ENCODE assay signal across 22 mouse cellular contexts in genomic region chr7:75550791-75551336, GRCm38 (mm10).
DNase-seq lines count a peak whose midpoint lies in the region; ATAC-seq and TF ChIP-seq lines count a peak whose summit lies in the region.
"Had no signal": no experiment of that assay in that cellular context is flagged by ENCODE, and none has a peak within 500 bp of the region (broad histone marks: within the 10 kb centered on the region; RNA-seq: fewer than 3 reads in every experiment).

No protein-coding gene starts in this region.

- ATAC-seq in heart, postnatal 0 days (ENCODE audit: insufficient read depth, low read depth): no peak
- ATAC-seq in lung, postnatal 0 days: no peak
- peak; percentile 48 for ATAC-seq in megakaryocyte progenitor cell, adult 5-6 weeks (replicated peaks; ENCODE audit: poor library complexity)
- ATAC-seq: CD4-positive, CD25-positive, alpha-beta regulatory T cell, adult 4 months; forebrain, embryonic 14.5 days; hindbrain, postnatal 0 days had no signal

- peak overlapping the region; percentile 78 for H3K27ac ChIP-seq in gastrocnemius, adult 2 months
- peak overlapping the region; percentile 50 for H3K27ac ChIP-seq in heart, postnatal 0 days (ENCODE audit: low read depth)
- peak overlapping the region; percentile 45 for H3K27ac ChIP-seq in lung, postnatal 0 days (ENCODE audit: low read length)
- H3K27ac ChIP-seq: embryonic facial prominence, embryonic 15.5 days; forebrain, embryonic 10.5 days; heart, embryonic 10.5 days; hindbrain, embryonic 13.5 days; hindbrain, postnatal 0 days had no signal

- H3K9ac ChIP-seq in heart, postnatal 0 days (replicated peaks; ENCODE audit: low read depth, low read length): no peak overlapping the region
- H3K9ac ChIP-seq in lung, postnatal 0 days (replicated peaks; ENCODE audit: low read depth): no peak overlapping the region
- H3K9ac ChIP-seq: embryonic facial prominence, embryonic 15.5 days; hindbrain, embryonic 13.5 days had no signal

- TF ChIP-seq CTCF in gastrocnemius, adult 2 months (IDR thresholded peaks at IDR 0.05): no peak
- no peak for TF ChIP-seq CTCF in heart, postnatal 0 days (IDR thresholded peaks at IDR 0.05; ENCODE audit: low read depth)
- no peak for TF ChIP-seq CTCF in lung, postnatal 0 days (IDR thresholded peaks at IDR 0.05)

- intact Hi-C loops in gastrocnemius, adult 2 months (cut with DNase I): loop anchor here (5.0 kb wide), 1 partner anchor 94 kb away; the partner anchor contains the start of gene Akap13

- H3K4me2 ChIP-seq in heart, postnatal 0 days (ENCODE audit: low read depth, low read length): no peak overlapping the region
- H3K4me2 ChIP-seq in lung, postnatal 0 days (replicated peaks; ENCODE audit: low read depth, low read length): no peak overlapping the region
- H3K4me2 ChIP-seq: embryonic facial prominence, embryonic 15.5 days; hindbrain, embryonic 13.5 days had no signal

- 86% methylated on average over 6 of the region's 6 CpGs for WGBS in heart, postnatal 0 days
- WGBS in lung, postnatal 0 days: 81% methylated on average over 6 of the region's 6 CpGs

- no peaks in the 10 kb centered on the region for H3K9me3 ChIP-seq in heart, postnatal 0 days (replicated peaks; ENCODE audit: control insufficient read depth, low read length)
- H3K9me3 ChIP-seq in lung, postnatal 0 days (ENCODE audit: low read length): no peaks in the 10 kb centered on the region
- H3K9me3 ChIP-seq: embryonic facial prominence, embryonic 15.5 days; forebrain, embryonic 10.5 days; heart, embryonic 10.5 days; hindbrain, embryonic 13.5 days had no signal

- no peak for TF ChIP-seq EP300 in heart, postnatal 0 days (IDR thresholded peaks at IDR 0.05; ENCODE audit: low read depth)
- no peak for TF ChIP-seq EP300 in lung, postnatal 0 days (IDR thresholded peaks at IDR 0.05)

- H3K36me3 ChIP-seq in heart, postnatal 0 days (replicated peaks; ENCODE audit: control insufficient read depth, insufficient read depth, low read length): 0 out of 2 replicates have a peak, but pooled peaks cover 3% of the 10 kb centered on the region
- H3K36me3 ChIP-seq in lung, postnatal 0 days (ENCODE audit: insufficient read depth, low read length): no peaks in the 10 kb centered on the region
- H3K36me3 ChIP-seq: embryonic facial prominence, embryonic 15.5 days; hindbrain, embryonic 13.5 days had no signal

- H3K4me1 ChIP-seq in heart, postnatal 0 days (ENCODE audit: control insufficient read depth, insufficient read depth): peaks cover 46% of the 10 kb centered on the region
- peaks cover 25% of the 10 kb centered on the region for H3K4me1 ChIP-seq in lung, postnatal 0 days (ENCODE audit: insufficient read depth, low read depth, low read length)
- H3K4me1 ChIP-seq: forebrain, embryonic 10.5 days; hindbrain, embryonic 13.5 days had no signal

- no peaks in the 10 kb centered on the region for H3K27me3 ChIP-seq in heart, postnatal 0 days (ENCODE audit: control insufficient read depth, insufficient read depth, low read length)
- no peaks in the 10 kb centered on the region for H3K27me3 ChIP-seq in lung, postnatal 0 days (replicated peaks; ENCODE audit: insufficient read depth, low read length)
- H3K27me3 ChIP-seq: embryonic facial prominence, embryonic 15.5 days; hindbrain, embryonic 13.5 days had no signal

- no peak for DNase-seq in gastrocnemius, adult 2 months
- no peak for DNase-seq in gastrocnemius, postnatal 10 days
- DNase-seq in heart, postnatal 0 days (ENCODE audit: low spot score): no peak
- no peak for DNase-seq in heart, adult 9 months (ENCODE audit: low spot score in 2 of 2)
- DNase-seq in lung, postnatal 0 days (ENCODE audit: low spot score): no peak
- no peak for DNase-seq in lung, postnatal 4 days
- no peak for DNase-seq in right cerebral cortex, adult 18-20 months
- DNase-seq: adrenal gland, adult 2 months; adrenal gland, postnatal 25 days; B cell, adult 2 months; cerebellum, adult 18-20 months; cerebellum, adult 9-11 months; embryo, embryonic 11 days had no signal

- no peak overlapping the region for H3K4me3 ChIP-seq in gastrocnemius, adult 2 months
- no peak overlapping the region for H3K4me3 ChIP-seq in heart, postnatal 0 days (ENCODE audit: low read depth, low read length)
- H3K4me3 ChIP-seq in lung, postnatal 0 days (ENCODE audit: low read depth, low read length): no peak overlapping the region
- H3K4me3 ChIP-seq: embryonic facial prominence, embryonic 15.5 days; erythroblast, embryonic 14.5 days; forebrain, embryonic 10.5 days; heart, embryonic 10.5 days; hindbrain, embryonic 13.5 days had no signal
